Mouse (Mus musculus) lung, adult 2 months (tissue): ENCODE measurements around the gene Slc6a2.

Experiments
- CTCF ChIP-seq: fragments of 200-500 bp; IDR thresholded peaks from 2 replicates; pipeline ENCODE4 v1.5.1; 2011; ENCODE audit warnings: mild to moderate bottlenecking, low read length, control low read depth; ENCODE audit not compliant: insufficient read depth
- POLR2A ChIP-seq: fragments of 200-500 bp; IDR thresholded peaks from 2 replicates; pipeline ENCODE4 v1.6.1; 2011; ENCODE audit warnings: low read depth, mild to moderate bottlenecking, control low read depth, low read length, borderline replicate concordance; ENCODE audit errors: extremely low read depth

GRCm38 (mm10) chr8:92996840-92997239 is 37.0 kb downstream of the Slc6a2 start:
- TF ChIP-seq POLR2A (no peak), CTCF (peak; percentile 60; the same call in 1 of the 2 replicates)
